Mouse (Mus musculus): Measurements from ENCODE around the gene Brix1. TPM values are rescaled to one million over a fixed set of nuclear protein-coding genes. Genes with fewer than 3 reads are reported as not detected.

The Brix1 gene
- 5.7 TPM for polyA plus RNA-seq (2015; fragmentation: Illumina TruSeq; extraction: RNeasy Lipid Tissue Mini Kit (QIAGEN cat#74804); ENCODE audit: insufficient read depth, low read depth, low replicate concordance)

GRCm38 (mm10) chr15:10485484-10486364 lies at the start of gene Brix1, which contains the start of gene Rad1:
Brix1 (minus strand) TSS chr15:10485947.
Rad1 (plus strand) TSS chr15:10486018.

GRCm38 (mm10) chr15:10470151-10470831 lies 15.5 kb downstream of the Brix1 start, which contains the start of gene Dnajc21:
Dnajc21 (minus strand) TSS chr15:10470516.

Other genes starting within 250 kb of the Brix1 start
- gene Gm21973, start 160.6 kb downstream of the Brix1 start, polyA plus RNA-seq (2015; fragmentation: Illumina TruSeq; extraction: RNeasy Lipid Tissue Mini Kit (QIAGEN cat#74804); ENCODE audit: insufficient read depth, low read depth, low replicate concordance): not detected
- not detected for gene Agxt2, start 127.4 kb downstream of the Brix1 start, polyA plus RNA-seq (2015; fragmentation: Illumina TruSeq; extraction: RNeasy Lipid Tissue Mini Kit (QIAGEN cat#74804); ENCODE audit: insufficient read depth, low read depth, low replicate concordance)
- gene Dnajc21, start 15.4 kb downstream of the Brix1 start, polyA plus RNA-seq (2015; fragmentation: Illumina TruSeq; extraction: RNeasy Lipid Tissue Mini Kit (QIAGEN cat#74804); ENCODE audit: insufficient read depth, low read depth, low replicate concordance): 10.7 TPM
- gene Rad1, start 71 bp upstream of the Brix1 start, polyA plus RNA-seq (2015; fragmentation: Illumina TruSeq; extraction: RNeasy Lipid Tissue Mini Kit (QIAGEN cat#74804); ENCODE audit: insufficient read depth, low read depth, low replicate concordance): 3.3 TPM
- gene Ttc23l, start 72.7 kb upstream of the Brix1 start, polyA plus RNA-seq (2015; fragmentation: Illumina TruSeq; extraction: RNeasy Lipid Tissue Mini Kit (QIAGEN cat#74804); ENCODE audit: insufficient read depth, low read depth, low replicate concordance): not detected
- 7.7 TPM for gene Rai14, start 228.7 kb upstream of the Brix1 start, polyA plus RNA-seq (2015; fragmentation: Illumina TruSeq; extraction: RNeasy Lipid Tissue Mini Kit (QIAGEN cat#74804); ENCODE audit: insufficient read depth, low read depth, low replicate concordance)

Measured in pancreas, adult 10 weeks (tissue).